Mouse (Mus musculus) ES-CJ7 (cell line): ENCODE measurements at regions not wholly inside any gene's neighbourhood (a gene's known extent, or its start where the extent isn't known, plus 50 kb on each side); places are given as distances from the start of the nearest gene placed in this dataset.
"Not testable (repeated sequence)": the region's sequence is repeated elsewhere in the genome, so short reads cannot be mapped to it uniquely, and the experiment has no call there.

ENCODE experiments used
- DNase-seq: peaks from one replicate; pipeline ENCODE4 v3.0.0; 2011; ENCODE audit warnings: low read depth, low spot score

- DNase-seq: peak; percentile 69
Observed at GRCm38 (mm10) chr10:69036096-69036495, 115.1 kb upstream of the Rhobtb1 start.

GRCm38 (mm10) chr10:69044171-69044651, 107.0 kb upstream of the Rhobtb1 start:
- no peak for DNase-seq

- DNase-seq: no peak
Observed at GRCm38 (mm10) chr10:69045275-69045674, 106.0 kb upstream of the Rhobtb1 start.

- no peak for DNase-seq
Observed at GRCm38 (mm10) chr10:69046008-69046555, 105.2 kb upstream of the Rhobtb1 start.

- DNase-seq: no peak
Observed at GRCm38 (mm10) chr10:69078008-69078407, 73.2 kb upstream of the Rhobtb1 start.

- no peak for DNase-seq
Observed at GRCm38 (mm10) chr10:69086184-69086583, 65.0 kb upstream of the Rhobtb1 start.

GRCm38 (mm10) chr10:69091872-69092271, 59.4 kb upstream of the Rhobtb1 start:
- no peak for DNase-seq

GRCm38 (mm10) chr10:69100021-69100420, 51.2 kb upstream of the Rhobtb1 start:
- DNase-seq: no peak

GRCm38 (mm10) chr10:69100742-69101141, 50.5 kb upstream of the Rhobtb1 start:
- DNase-seq: not testable (repeated sequence)
